Mouse (Mus musculus): ENCODE data around the gene Pou1f1. TPM values are rescaled to one million over a fixed set of nuclear protein-coding genes. Genes with fewer than 3 reads are reported as not detected.

Gene Pou1f1
- 0.59 TPM in 1 of 2 replicates, not detected in the other for polyA plus RNA-seq (2012; rRNA removed)

GRCm38 (mm10) chr16:65520211-65520610 lies at the start of gene Pou1f1:
Pou1f1 (plus strand) TSS chr16:65520511.

DNA sequence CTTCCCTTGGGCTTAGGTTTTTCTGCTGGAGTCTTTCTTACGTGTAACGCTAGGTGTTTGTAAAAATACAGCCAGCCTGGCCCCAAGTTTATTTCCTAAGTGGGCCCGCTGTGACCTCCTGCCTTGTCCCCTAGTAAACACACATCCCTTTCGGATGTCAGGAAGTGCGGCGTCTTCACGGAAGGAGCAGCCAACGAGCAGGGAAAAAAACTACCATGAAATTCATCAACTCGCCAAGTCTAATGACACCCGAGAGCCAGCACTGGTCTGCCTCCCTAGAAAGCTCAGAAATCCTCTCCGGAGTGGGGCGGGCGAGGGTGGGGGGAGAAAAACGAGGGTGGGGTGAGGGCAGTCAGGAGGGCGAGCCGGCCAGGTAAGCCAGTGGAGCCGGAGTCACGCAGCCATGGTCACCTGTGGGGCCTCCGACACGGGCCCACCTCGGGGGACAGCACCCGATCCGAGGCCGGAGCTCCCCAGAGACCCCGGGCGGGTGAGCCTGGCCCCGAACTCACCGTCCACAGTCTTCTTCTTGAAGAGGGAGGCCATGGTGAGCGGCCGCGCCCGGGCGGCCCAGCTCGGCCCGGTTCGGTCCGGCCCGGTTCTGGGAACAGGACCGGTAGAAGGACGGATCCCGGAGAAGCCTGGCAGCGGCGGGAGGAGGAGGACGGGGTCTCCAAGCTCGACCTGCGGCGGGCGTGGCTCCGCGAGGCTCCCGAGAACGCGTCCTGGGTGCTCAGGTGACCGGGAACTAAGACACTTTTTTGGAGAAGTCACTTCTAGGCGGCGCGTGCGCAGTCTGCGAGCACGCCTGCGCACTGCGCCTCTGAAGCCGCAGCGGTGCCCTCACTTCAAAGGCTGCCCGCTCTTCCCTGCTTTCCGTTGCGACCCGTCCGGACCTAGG lies 41.9 kb downstream of the Pou1f1 start, which contains the start of gene Chmp2b:
Chmp2b (minus strand) TSS at position 764 of the 901 bp plus-strand sequence.

Other genes starting within 250 kb of the Pou1f1 start
- gene Chmp2b, start 42.2 kb downstream of the Pou1f1 start, polyA plus RNA-seq (2012; rRNA removed) = 37.5 and 43.7 TPM in 2 replicates

All from central nervous system, embryonic 14 days (tissue).